Mouse (Mus musculus) macrophage (primary cell): Measurements from ENCODE around the gene Aqp1. TPM values are rescaled to one million over a fixed set of nuclear protein-coding genes. Genes with fewer than 3 reads are reported as not detected.

Experiments used
- H3K27ac ChIP-seq: fragments of 350-480 bp; formaldehyde crosslinking; 2 replicates; pipeline ENCODE4 v1.9.0; 2021
- H3K36me3 ChIP-seq: fragments of 350-480 bp; formaldehyde crosslinking; 2 replicates; pipeline ENCODE4 v1.9.0; 2021; ENCODE audit errors: inconsistent target
- H3K4me3 ChIP-seq: fragments of 350-480 bp; formaldehyde crosslinking; 2 replicates; pipeline ENCODE4 v1.9.0; 2021; ENCODE audit errors: inconsistent target
- H3K79me2 ChIP-seq: fragments of 350-480 bp; formaldehyde crosslinking; 2 replicates; pipeline ENCODE4 v1.9.0; 2021; ENCODE audit errors: inconsistent target
- WGBS: methylation state at CpG from one replicate; pipeline ENCODE4 v1.1.7; 2026; ENCODE audit warnings: inconsistent platforms; ENCODE audit not compliant: missing documents; 5-methylcytosine and 5-hydroxymethylcytosine counted together
- polyA plus RNA-seq: library from polyadenylated mRNA; stranded (reverse); fragments of 250-400 nt; gene quantifications from 3 replicates; pipeline ENCODE4 v1.2.4, GENCODE M21; 2018; ENCODE audit warnings: inconsistent platforms

Gene Aqp1
- polyA plus RNA-seq, 1 experiment from 2014 or later, result not detected

- Histone ChIP-seq H3K36me3 (no peaks in the 10 kb centered on the region), H3K27ac (no peak overlapping the region), H3K79me2 (no peaks in the 10 kb centered on the region), H3K4me3 (no peak overlapping the region)
- WGBS, result 92% methylated on average over 10 of the region's 10 CpGs
Observed at GRCm38 (mm10) chr6:55343446-55343845, 7.2 kb downstream of the Aqp1 start.

GRCm38 (mm10) chr6:55344291-55345016 is 8.2 kb downstream of the Aqp1 start:
- WGBS, result 83% methylated on average over 8 of the region's 9 CpGs
- Histone ChIP-seq H3K36me3 (no peaks in the 10 kb centered on the region), H3K4me3 (no peak overlapping the region), H3K79me2 (no peaks in the 10 kb centered on the region), H3K27ac (no peak overlapping the region)

- Histone ChIP-seq H3K36me3 (no peaks in the 10 kb centered on the region), H3K4me3 (no peak overlapping the region), H3K27ac (no peak overlapping the region), H3K79me2 (no peaks in the 10 kb centered on the region)
- 95% methylated on average over 10 of the region's 10 CpGs for WGBS
Observed at GRCm38 (mm10) chr6:55345264-55345663, 9.0 kb downstream of the Aqp1 start.

- Histone ChIP-seq H3K4me3 (no peak overlapping the region), H3K36me3 (no peaks in the 10 kb centered on the region), H3K79me2 (no peaks in the 10 kb centered on the region), H3K27ac (no peak overlapping the region)
- WGBS, result 96% methylated on average over 7 of the region's 7 CpGs
Observed at GRCm38 (mm10) chr6:55346491-55346890, 10.3 kb downstream of the Aqp1 start.

GRCm38 (mm10) chr6:55347711-55348571 is 11.7 kb downstream of the Aqp1 start:
- WGBS, result 87% methylated on average over 5 of the region's 5 CpGs
- H3K36me3 ChIP-seq, result no peaks in the 10 kb centered on the region

GRCm38 (mm10) chr6:55349231-55349630 is 13.0 kb downstream of the Aqp1 start:
- WGBS, result 87% methylated on average over 4 of the region's 4 CpGs

More at GRCm38 (mm10) chr6:55347711-55348571, 11.7 kb downstream of the Aqp1 start:
- no peak overlapping the region for H3K27ac ChIP-seq
- H3K4me3 ChIP-seq, result no peak overlapping the region
- no peaks in the 10 kb centered on the region for H3K79me2 ChIP-seq

GRCm38 (mm10) chr6:55350383-55350952 is 14.2 kb downstream of the Aqp1 start:
- Histone ChIP-seq H3K27ac (no peak overlapping the region), H3K36me3 (no peaks in the 10 kb centered on the region), H3K4me3 (no peak overlapping the region), H3K79me2 (no peaks in the 10 kb centered on the region)
- WGBS, result 93% methylated on average over 6 of the region's 6 CpGs

More at GRCm38 (mm10) chr6:55349231-55349630, 13.0 kb downstream of the Aqp1 start:
- no peak overlapping the region for H3K27ac ChIP-seq
- H3K79me2 ChIP-seq, result no peaks in the 10 kb centered on the region
- H3K36me3 ChIP-seq, result no peaks in the 10 kb centered on the region
- H3K4me3 ChIP-seq, result no peak overlapping the region

- Histone ChIP-seq H3K36me3 (no peaks in the 10 kb centered on the region), H3K79me2 (no peaks in the 10 kb centered on the region), H3K4me3 (no peak overlapping the region), H3K27ac (no peak overlapping the region)
- WGBS, result 88% methylated on average over 7 of the region's 7 CpGs
Observed at GRCm38 (mm10) chr6:55351712-55352111, 15.5 kb downstream of the Aqp1 start.

- Histone ChIP-seq H3K36me3 (no peaks in the 10 kb centered on the region), H3K27ac (no peak overlapping the region), H3K4me3 (no peak overlapping the region), H3K79me2 (no peaks in the 10 kb centered on the region)
- 91% methylated on average over 12 of the region's 12 CpGs for WGBS
Observed at GRCm38 (mm10) chr6:55353711-55354445, 17.6 kb downstream of the Aqp1 start.

GRCm38 (mm10) chr6:55354456-55355117 is 18.4 kb downstream of the Aqp1 start:
- H3K36me3 ChIP-seq, result no peaks in the 10 kb centered on the region
- no peak overlapping the region for H3K27ac ChIP-seq
- no peak overlapping the region for H3K4me3 ChIP-seq
- WGBS, result 89% methylated on average over 4 of the region's 4 CpGs
- no peaks in the 10 kb centered on the region for H3K79me2 ChIP-seq

- Histone ChIP-seq H3K79me2 (no peaks in the 10 kb centered on the region), H3K36me3 (no peaks in the 10 kb centered on the region), H3K27ac (no peak overlapping the region), H3K4me3 (no peak overlapping the region)
- 81% methylated on average over 7 of the region's 7 CpGs for WGBS
Observed at GRCm38 (mm10) chr6:55355575-55355974, 19.3 kb downstream of the Aqp1 start.

- Histone ChIP-seq H3K79me2 (no peaks in the 10 kb centered on the region), H3K27ac (no peak overlapping the region), H3K36me3 (no peaks in the 10 kb centered on the region), H3K4me3 (no peak overlapping the region)
- 23% methylated on average over 5 of the region's 5 CpGs for WGBS
Observed at GRCm38 (mm10) chr6:55356017-55356703, 19.9 kb downstream of the Aqp1 start.

- WGBS, result 77% methylated on average over 5 of the region's 5 CpGs
- no peaks in the 10 kb centered on the region for H3K36me3 ChIP-seq
Observed at GRCm38 (mm10) chr6:55356976-55357635, 20.9 kb downstream of the Aqp1 start.

More at GRCm38 (mm10) chr6:55356976-55357635, 20.9 kb downstream of the Aqp1 start:
- Histone ChIP-seq H3K79me2 (no peaks in the 10 kb centered on the region), H3K4me3 (no peak overlapping the region), H3K27ac (no peak overlapping the region)
